Mouse (Mus musculus): ENCODE results near the gene Prss43. TPM values are rescaled to one million over a fixed set of nuclear protein-coding genes. Genes with fewer than 3 reads are reported as not detected.

The Prss43 gene
- polyA plus RNA-seq, 1 experiment from 2014 or later, result not detected

DNA sequence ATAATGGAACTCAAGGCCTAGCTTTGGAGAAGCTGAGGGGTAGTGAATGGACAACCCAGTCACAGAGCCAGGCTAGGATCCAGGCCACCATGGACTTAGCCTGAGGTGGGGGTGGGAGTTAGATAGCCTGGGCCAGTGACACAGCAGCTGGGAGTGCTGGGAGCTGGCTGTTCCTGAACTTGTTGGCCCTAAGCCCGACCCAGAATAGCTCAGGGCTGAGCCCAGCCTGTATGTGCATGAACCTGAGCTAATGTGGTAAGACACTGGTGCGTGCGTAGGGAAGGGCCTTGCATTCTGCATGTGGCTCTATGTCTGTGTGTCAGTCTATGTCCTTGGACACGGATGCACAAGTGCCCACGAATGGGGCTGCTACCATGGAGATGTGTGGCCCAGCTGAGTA, 51.4 kb downstream of the Prss43 start:
- H3K4me1 ChIP-seq (ENCODE audit: control insufficient read depth in 2 of 2, insufficient read depth in 2 of 2, low read length in 2 of 2), result peaks cover 22 to 34% of the 10 kb centered on the region in 2 experiments
- H3K4me3 ChIP-seq (ENCODE audit: control insufficient read depth in 1 of 2, insufficient read depth in 1 of 2, low read depth in 1 of 2, low read length in 2 of 2), result no peak overlapping the region
- H3K4me2 ChIP-seq (ENCODE audit: low read length), result no peak overlapping the region
- H3K27ac ChIP-seq (replicated peaks in 1 of 2; ENCODE audit: control insufficient read depth in 1 of 2, insufficient read depth in 1 of 2, low read depth in 2 of 2, low read length in 2 of 2), result peak overlapping the region; percentile 3 to 54; a peak in 2 of 4 replicates
- no peaks in the 10 kb centered on the region for H3K9me3 ChIP-seq (ENCODE audit: control insufficient read depth, low read length)
- 49% methylated on average over 5 of the region's 5 CpGs for WGBS
- H3K36me3 ChIP-seq (ENCODE audit: control insufficient read depth, insufficient read depth, low read length), result no peaks in the 10 kb centered on the region
- peaks cover 27% of the 10 kb centered on the region for H3K27me3 ChIP-seq (ENCODE audit: control insufficient read depth, insufficient read depth, low read length)
- H3K9ac ChIP-seq (ENCODE audit: low read length), result no peak overlapping the region
- peak; percentile 37; the same call in 1 of the 2 replicates for ATAC-seq (ENCODE audit: insufficient number of reproducible peaks, insufficient read depth, low FRiP score, low read depth)

- Histone ChIP-seq H3K9me3 (ENCODE audit: control insufficient read depth, low read length) (no peaks in the 10 kb centered on the region), H3K9ac (ENCODE audit: low read length) (peak within 1 kb of the TSS; percentile 71), H3K4me1 (ENCODE audit: control insufficient read depth in 2 of 2, insufficient read depth in 2 of 2, low read length in 2 of 2) (peaks cover 22 to 28% of the 10 kb centered on the region in 2 experiments), H3K4me3 (ENCODE audit: control insufficient read depth in 1 of 2, insufficient read depth in 1 of 2, low read depth in 1 of 2, low read length in 2 of 2) (peak within 1 kb of the TSS; percentile 53 to 67), H3K36me3 (ENCODE audit: control insufficient read depth, insufficient read depth, low read length) (no peaks in the 10 kb centered on the region), H3K27ac (replicated peaks in 1 of 2; ENCODE audit: control insufficient read depth in 1 of 2, insufficient read depth in 1 of 2, low read depth in 2 of 2, low read length in 2 of 2) (peak within 1 kb of the TSS in 1 of 2 experiments; percentile 7; a peak in 1 of 4 replicates), H3K4me2 (ENCODE audit: low read length) (peak within 1 kb of the TSS; percentile 95), H3K27me3 (ENCODE audit: control insufficient read depth, insufficient read depth, low read length) (peaks cover 12% of the 10 kb centered on the region)
- 16% methylated on average over 12 of the region's 12 CpGs for WGBS
- ATAC-seq (ENCODE audit: insufficient number of reproducible peaks, insufficient read depth, low FRiP score, low read depth), result peak; percentile 20; the same call in 1 of the 2 replicates
Observed at GRCm38 (mm10) chr9:110879191-110879920, 52.9 kb downstream of the Prss43 start, which contains the start of gene Als2cl. Gene Als2cl (plus strand): TSS chr9:110879870.

DNA sequence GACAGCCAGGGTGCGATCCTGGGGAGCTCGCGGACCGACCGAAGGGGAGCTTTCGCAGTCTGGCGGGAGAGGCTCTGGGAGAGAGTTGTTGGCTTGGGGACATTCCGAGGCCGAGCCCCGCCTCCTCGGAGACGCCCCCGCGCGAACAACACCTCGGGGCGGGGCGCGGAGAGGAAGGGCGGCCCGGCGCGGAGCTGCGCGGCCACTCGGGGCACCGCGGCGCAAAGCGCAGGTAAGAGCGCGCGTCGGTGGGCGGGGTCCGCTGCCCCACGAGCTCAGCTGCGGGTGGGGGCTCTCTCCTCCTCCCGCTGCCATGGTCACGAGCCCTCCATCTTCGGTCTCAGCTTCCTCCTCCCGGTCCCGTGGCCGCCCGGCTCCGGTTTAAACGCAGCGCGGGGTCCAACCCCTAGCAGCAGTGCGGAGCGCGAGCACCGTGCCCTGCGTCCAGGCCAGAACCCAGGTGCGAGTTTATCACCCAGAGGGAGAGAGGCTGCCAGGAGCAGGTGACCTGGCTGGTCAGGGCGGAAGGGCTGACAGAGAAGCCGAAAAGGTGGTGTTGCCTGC, 53.6 kb downstream of the Prss43 start, which contains the start of gene Tmie:
TSS of gene Tmie (minus strand) at position 116 of the 564 bp plus-strand sequence.
- peak; percentile 33; the same call in 1 of the 2 replicates for ATAC-seq (ENCODE audit: insufficient number of reproducible peaks, insufficient read depth, low FRiP score, low read depth)
- Histone ChIP-seq H3K27ac (replicated peaks in 1 of 2; ENCODE audit: control insufficient read depth in 1 of 2, insufficient read depth in 1 of 2, low read depth in 2 of 2, low read length in 2 of 2) (peak within 1 kb of the TSS in 1 of 2 experiments; percentile 7; a peak in 1 of 4 replicates), H3K9me3 (ENCODE audit: control insufficient read depth, low read length) (no peaks in the 10 kb centered on the region), H3K27me3 (ENCODE audit: control insufficient read depth, insufficient read depth, low read length) (peaks cover 8% of the 10 kb centered on the region), H3K4me3 (ENCODE audit: control insufficient read depth in 1 of 2, insufficient read depth in 1 of 2, low read depth in 1 of 2, low read length in 2 of 2) (peak within 1 kb of the TSS; percentile 53 to 67), H3K4me2 (ENCODE audit: low read length) (peak within 1 kb of the TSS; percentile 95), H3K4me1 (ENCODE audit: control insufficient read depth in 2 of 2, insufficient read depth in 2 of 2, low read length in 2 of 2) (peaks cover 20 to 28% of the 10 kb centered on the region in 2 experiments), H3K9ac (ENCODE audit: low read length) (peak within 1 kb of the TSS; percentile 71), H3K36me3 (ENCODE audit: control insufficient read depth, insufficient read depth, low read length) (no peaks in the 10 kb centered on the region)
- under 1% methylated on average over 49 of the region's 57 CpGs for WGBS

DNA sequence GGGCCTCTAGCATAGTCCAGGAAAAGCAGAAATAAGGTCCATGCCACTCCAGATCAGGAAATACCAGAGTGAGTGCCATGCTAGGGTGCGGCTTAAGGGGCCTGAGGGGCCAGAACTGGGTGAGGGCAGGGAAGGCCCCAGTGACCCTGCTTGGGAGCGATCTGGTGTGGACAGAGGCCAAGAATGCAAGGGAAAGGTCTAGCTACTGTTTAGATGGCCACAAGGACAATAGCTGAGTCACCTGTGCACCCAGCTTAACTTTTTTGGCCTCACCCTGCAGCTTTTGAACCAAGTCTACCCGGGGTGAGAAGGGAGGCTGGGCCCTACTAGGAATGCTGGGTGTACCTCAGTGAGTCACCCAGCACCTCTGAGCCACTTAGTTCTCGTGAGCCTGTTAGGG, 54.3 kb downstream of the Prss43 start:
- Histone ChIP-seq H3K9me3 (ENCODE audit: control insufficient read depth, low read length) (no peaks in the 10 kb centered on the region), H3K27me3 (ENCODE audit: control insufficient read depth, insufficient read depth, low read length) (peaks cover 8% of the 10 kb centered on the region), H3K36me3 (ENCODE audit: control insufficient read depth, insufficient read depth, low read length) (no peaks in the 10 kb centered on the region), H3K4me3 (ENCODE audit: control insufficient read depth in 1 of 2, insufficient read depth in 1 of 2, low read depth in 1 of 2, low read length in 2 of 2) (peak overlapping the region in 1 of 2 experiments; percentile 67; a peak in 2 of 4 replicates), H3K9ac (ENCODE audit: low read length) (peak overlapping the region; percentile 71; the same call in 1 of the 2 replicates), H3K27ac (replicated peaks in 1 of 2; ENCODE audit: control insufficient read depth in 1 of 2, insufficient read depth in 1 of 2, low read depth in 2 of 2, low read length in 2 of 2) (no peak overlapping the region), H3K4me1 (ENCODE audit: control insufficient read depth in 2 of 2, insufficient read depth in 2 of 2, low read length in 2 of 2) (peaks cover 20 to 28% of the 10 kb centered on the region in 2 experiments), H3K4me2 (ENCODE audit: low read length) (peak overlapping the region; percentile 95)
- ATAC-seq (ENCODE audit: insufficient number of reproducible peaks, insufficient read depth, low FRiP score, low read depth), result no peak
- 67% methylated on average over 4 of the region's 4 CpGs for WGBS

Other genes starting within 250 kb of the Prss43 start
- gene Nradd, start 202.2 kb upstream of the Prss43 start, polyA plus RNA-seq (2014; fragmentation: Nextera tagmentation; extraction: Ambion mirVana), result 8.4 and 12.2 TPM in 2 replicates
- gene Nbeal2, start 172.5 kb upstream of the Prss43 start, polyA plus RNA-seq (2014; fragmentation: Nextera tagmentation; extraction: Ambion mirVana), result 2.4 and 2.7 TPM in 2 replicates
- 146 and 147 TPM in 2 replicates for gene Ccdc12, start 170.2 kb upstream of the Prss43 start, polyA plus RNA-seq (2014; fragmentation: Nextera tagmentation; extraction: Ambion mirVana)
- 4,569 and 4,875 TPM in 2 replicates for gene Myl3, start 84.8 kb upstream of the Prss43 start, polyA plus RNA-seq (2014; fragmentation: Nextera tagmentation; extraction: Ambion mirVana)
- 22.2 and 23.9 TPM in 2 replicates for gene Pth1r, start 79.5 kb upstream of the Prss43 start, polyA plus RNA-seq (2014; fragmentation: Nextera tagmentation; extraction: Ambion mirVana)
- gene Prss42, start 28.5 kb upstream of the Prss43 start, polyA plus RNA-seq (2014; fragmentation: Nextera tagmentation; extraction: Ambion mirVana), result not detected in 2 replicates
- not detected in 2 replicates for gene Prss44, start 12.7 kb upstream of the Prss43 start, polyA plus RNA-seq (2014; fragmentation: Nextera tagmentation; extraction: Ambion mirVana)
- not detected in 2 replicates for gene Prss45, start 7.9 kb downstream of the Prss43 start, polyA plus RNA-seq (2014; fragmentation: Nextera tagmentation; extraction: Ambion mirVana)
- gene Prss46, start 17.8 kb downstream of the Prss43 start, polyA plus RNA-seq (2014; fragmentation: Nextera tagmentation; extraction: Ambion mirVana), result 0.22 TPM in 1 of 2 replicates, not detected in the other
- not detected in 2 replicates for gene Prss50, start 31.3 kb downstream of the Prss43 start, polyA plus RNA-seq (2014; fragmentation: Nextera tagmentation; extraction: Ambion mirVana)
- gene Als2cl, start 53.2 kb downstream of the Prss43 start, polyA plus RNA-seq (2014; fragmentation: Nextera tagmentation; extraction: Ambion mirVana), result 1.1 and 1.6 TPM in 2 replicates
- 0.16 and 0.20 TPM in 2 replicates for gene Tmie, start 53.4 kb downstream of the Prss43 start, polyA plus RNA-seq (2014; fragmentation: Nextera tagmentation; extraction: Ambion mirVana)
- gene Fam240a, start 90.2 kb downstream of the Prss43 start, polyA plus RNA-seq (2014; fragmentation: Nextera tagmentation; extraction: Ambion mirVana), result not detected in 2 replicates
- not detected in 2 replicates for gene Tdgf1, start 119.5 kb downstream of the Prss43 start, polyA plus RNA-seq (2014; fragmentation: Nextera tagmentation; extraction: Ambion mirVana)
- 5.0 and 5.4 TPM in 2 replicates for gene Lrrc2, start 124.9 kb downstream of the Prss43 start, polyA plus RNA-seq (2014; fragmentation: Nextera tagmentation; extraction: Ambion mirVana)
- gene Rtp3, start 163.9 kb downstream of the Prss43 start, polyA plus RNA-seq (2014; fragmentation: Nextera tagmentation; extraction: Ambion mirVana), result 0.12 TPM in 1 of 2 replicates, not detected in the other
- gene Ltf, start 192.6 kb downstream of the Prss43 start, polyA plus RNA-seq (2014; fragmentation: Nextera tagmentation; extraction: Ambion mirVana), result 1.3 and 1.6 TPM in 2 replicates
- 3.2 and 3.6 TPM in 2 replicates for gene Ccrl2, start 230.8 kb downstream of the Prss43 start, polyA plus RNA-seq (2014; fragmentation: Nextera tagmentation; extraction: Ambion mirVana)